Mouse (Mus musculus) heart, postnatal 0 days (tissue): ENCODE data around the gene Ptgr1.

Source experiments
- CTCF ChIP-seq: IDR thresholded peaks from 2 replicates; pipeline ENCODE4 v1.5.1; 2016; ENCODE audit warnings: antibody characterized with exemption, control low read depth, low read depth
- EP300 ChIP-seq: IDR thresholded peaks from 2 replicates; pipeline ENCODE4 v1.6.1; 2016; ENCODE audit warnings: antibody characterized with exemption, low read depth

DNA sequence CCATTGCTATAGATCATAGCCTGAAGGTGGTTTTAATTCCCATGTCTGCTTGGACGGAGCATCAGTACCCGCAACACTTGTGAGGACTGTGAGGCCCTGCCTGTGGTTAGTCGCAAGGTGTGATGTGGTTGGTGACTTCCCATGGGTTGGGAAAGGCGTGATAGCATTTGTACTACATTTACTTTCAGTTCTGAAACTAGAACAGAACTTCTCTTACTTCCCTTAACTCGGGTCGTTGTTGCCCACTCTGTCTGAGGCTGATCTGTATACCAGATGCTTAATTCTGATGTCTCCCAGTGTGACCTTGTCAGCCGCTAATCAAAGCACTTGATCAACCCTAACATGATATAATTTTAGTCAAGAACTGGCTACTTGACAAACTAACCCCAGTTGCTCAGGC, 22.3 kb upstream of the Ptgr1 start:
- TF ChIP-seq EP300 (no peak), CTCF (no peak)
